Mouse (Mus musculus) monocyte, adult 5-6 weeks (primary cell): Measurements from ENCODE around the gene Lefty1. TPM values are rescaled to one million over a fixed set of nuclear protein-coding genes. Genes with fewer than 3 reads are reported as not detected.
"Not testable (repeated sequence)": the region's sequence is repeated elsewhere in the genome, so short reads cannot be mapped to it uniquely, and the experiment has no call there.

Experiments used
- ATAC-seq: fragments of 153-309, 156-312 bp; replicated peaks from 2 replicates; pipeline ENCODE4 v1.8.0; 2017; ENCODE audit warnings: mild to moderate bottlenecking; ENCODE audit not compliant: low TSS enrichment, insufficient number of reproducible peaks, severe bottlenecking, poor library complexity, low FRiP score
- total RNA-seq: library from RNA; stranded (forward); fragments of 200-1000, 200-491, 200-594 nt; gene quantifications from 3 replicates; pipeline ENCODE4 v1.2.3, GENCODE M21; 2017

Lefty1 gene
- total RNA-seq, 1 experiment from 2014 or later, result not detected

DNA sequence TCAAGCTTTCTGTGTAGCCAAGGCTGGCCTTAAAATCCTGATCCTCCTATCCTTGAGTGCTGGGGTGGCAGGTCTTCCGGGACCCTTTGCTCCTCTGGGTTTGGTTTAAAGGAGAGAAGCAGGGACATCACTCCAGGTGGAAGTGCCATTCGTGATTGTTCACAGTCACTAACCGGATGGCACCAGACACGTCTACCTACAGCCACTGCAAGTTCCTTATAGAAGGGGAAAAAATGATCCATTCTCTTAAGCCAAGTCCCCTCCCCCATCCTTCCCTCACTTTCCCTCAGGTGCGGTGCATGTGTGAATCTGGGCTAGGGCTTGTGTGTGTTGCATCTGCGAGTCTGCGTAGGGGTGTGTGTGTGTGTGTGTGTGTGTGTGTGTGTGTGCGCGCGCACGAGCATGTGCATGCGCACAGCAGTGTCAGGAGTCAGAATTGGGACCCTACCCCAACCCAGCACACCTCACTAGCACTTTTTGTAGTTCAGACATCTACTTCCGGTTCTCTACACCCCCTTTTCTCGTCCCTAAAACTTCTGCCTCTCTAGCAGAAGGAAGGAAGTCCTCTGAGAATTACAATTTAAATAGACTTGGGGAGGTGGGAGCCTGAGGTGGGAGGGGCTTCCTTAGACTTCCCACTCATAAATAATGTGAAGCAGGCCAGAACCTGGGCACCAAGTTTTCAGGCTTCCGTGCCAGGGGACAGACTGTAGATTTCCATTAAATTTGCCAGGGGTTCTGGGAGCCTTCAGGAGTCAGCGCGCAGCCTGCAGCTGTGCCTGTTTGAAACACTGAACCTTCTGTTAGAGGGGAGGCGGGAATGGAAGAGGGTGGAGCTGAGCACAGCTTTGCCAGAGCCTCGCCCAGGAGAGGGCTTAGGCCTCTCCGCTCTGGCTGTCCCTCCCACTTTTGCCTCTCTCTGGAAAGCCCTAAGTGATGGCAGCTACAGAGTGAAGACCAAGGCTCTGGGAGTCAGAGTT lies 10.5 kb downstream of the Lefty1 start:
- ATAC-seq, result no peak

DNA sequence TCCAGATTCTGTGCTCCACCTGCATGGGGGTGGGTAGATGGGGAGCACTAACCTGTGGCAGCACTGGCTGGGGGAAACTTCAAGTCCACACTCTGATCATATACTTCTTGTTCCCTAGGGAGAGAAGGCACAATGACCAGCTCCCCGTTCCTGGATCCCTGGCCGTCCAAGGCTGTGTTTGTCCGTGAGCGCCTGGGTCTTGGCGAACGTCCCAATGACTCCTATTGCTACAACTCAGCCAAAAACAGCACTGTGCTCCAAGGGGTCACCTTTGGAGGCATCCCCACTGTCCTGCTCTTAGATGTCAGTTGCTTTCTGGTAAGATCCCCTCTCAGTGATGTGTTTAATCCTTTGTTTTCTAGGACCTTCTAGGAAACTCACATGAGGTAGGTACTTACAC lies 11.6 kb downstream of the Lefty1 start:
- ATAC-seq, result no peak

- ATAC-seq, result no peak
Observed at GRCm38 (mm10) chr1:180952085-180952746, 17.4 kb downstream of the Lefty1 start.

GRCm38 (mm10) chr1:180952808-180953207 lies 18.0 kb downstream of the Lefty1 start:
- no peak for ATAC-seq

DNA sequence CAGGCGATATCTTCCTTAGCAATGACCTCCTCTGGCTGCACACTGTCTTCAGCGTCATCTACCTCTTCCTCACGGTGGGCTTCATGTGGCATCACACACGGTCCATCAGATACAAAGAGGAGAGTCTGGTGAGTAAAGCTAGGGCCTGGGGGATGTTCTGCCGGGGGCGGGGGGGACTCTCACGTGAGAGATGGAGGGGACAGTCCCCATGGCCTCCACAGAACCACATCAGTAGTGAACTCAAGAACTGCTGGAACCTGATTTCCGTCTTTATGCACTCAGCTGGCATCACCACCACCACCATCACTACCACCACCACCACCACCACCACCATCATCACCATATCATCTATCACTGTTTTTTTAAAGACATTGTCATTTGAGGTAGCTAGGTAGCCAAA lies 21.6 kb downstream of the Lefty1 start:
- ATAC-seq, result no peak

DNA sequence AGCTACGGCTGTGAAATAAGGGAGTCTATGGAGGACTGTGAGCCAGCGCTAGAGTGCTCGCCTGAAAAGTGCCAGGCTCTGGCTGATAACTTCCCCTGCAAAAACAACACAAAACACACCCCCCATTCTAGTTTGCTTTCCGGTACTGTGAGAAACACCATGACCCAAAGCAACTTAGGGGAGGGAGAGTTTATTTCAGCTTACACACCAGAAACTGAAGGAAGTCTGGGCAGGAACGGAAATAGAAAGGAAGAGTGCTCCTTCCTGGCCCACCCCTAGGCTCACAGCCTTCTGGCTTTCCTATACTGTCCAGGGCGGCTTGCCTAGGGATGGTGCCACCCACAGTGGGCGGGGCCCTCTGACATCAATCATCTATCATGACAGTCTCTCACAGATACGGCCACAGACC lies 22.2 kb downstream of the Lefty1 start:
- ATAC-seq, result no peak

DNA sequence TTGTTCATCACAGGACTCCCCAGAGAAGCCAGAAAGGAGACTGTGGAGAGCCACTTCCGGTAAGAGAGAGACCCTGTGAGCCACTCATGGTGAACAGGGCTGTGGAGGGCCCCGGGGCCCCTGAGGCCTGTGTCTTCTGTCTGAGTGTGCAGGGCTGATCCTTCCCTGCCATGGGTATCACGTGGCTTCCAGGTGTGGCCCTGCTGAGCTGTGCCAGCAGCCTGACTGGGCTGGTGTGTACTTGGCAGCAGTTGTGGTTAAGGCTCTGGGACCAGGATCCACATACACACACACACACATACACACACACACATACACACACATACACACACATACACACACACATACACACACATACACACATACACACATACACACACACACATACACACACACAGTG lies 23.2 kb downstream of the Lefty1 start:
- ATAC-seq, result no peak

DNA sequence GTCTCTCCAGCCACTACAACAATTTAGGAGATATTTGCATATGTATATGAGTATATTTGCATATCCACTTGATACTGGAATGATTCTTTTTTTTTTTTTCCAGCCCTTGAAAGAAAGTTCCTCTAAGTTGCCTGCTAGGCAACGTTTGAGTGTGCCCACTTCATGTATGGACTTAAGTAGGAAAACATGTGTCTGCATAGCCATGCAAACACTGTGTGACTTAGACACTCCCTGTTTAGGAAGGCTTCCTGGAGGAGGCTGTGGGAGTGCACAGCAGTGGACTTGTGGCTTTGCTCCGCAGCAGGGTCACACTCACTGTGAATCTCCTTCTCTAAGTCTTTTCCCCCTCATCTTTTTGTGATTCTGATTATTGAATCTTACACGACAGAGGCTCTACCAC lies 24.0 kb downstream of the Lefty1 start:
- ATAC-seq, result no peak

GRCm38 (mm10) chr1:180965786-180966185 lies 31.0 kb downstream of the Lefty1 start:
- no peak for ATAC-seq

GRCm38 (mm10) chr1:180966542-180966941 lies 31.7 kb downstream of the Lefty1 start:
- no peak for ATAC-seq

GRCm38 (mm10) chr1:180967261-180967660 lies 32.4 kb downstream of the Lefty1 start:
- ATAC-seq, result no peak

DNA sequence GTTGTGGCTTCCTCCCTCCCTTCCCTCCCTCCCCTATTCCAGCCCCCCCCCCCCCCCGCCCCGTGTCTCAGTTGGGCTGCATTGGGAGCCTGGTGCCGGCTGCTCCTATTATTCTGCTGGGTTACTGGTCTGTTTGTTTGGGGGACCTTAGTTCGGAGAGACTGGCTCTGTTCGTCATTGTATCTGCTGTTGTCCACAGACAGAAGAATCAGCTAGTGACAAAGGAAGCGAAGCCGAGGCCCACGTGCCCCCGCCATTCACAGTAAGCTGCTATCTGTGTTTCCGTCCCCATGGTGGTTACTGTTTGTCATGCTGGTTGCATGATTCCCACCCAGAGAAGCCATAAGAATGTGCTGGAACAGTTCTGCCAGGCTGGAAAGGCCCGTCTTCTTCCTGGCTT lies 38.1 kb downstream of the Lefty1 start:
- ATAC-seq, result no peak

- peak; percentile 35 for ATAC-seq
Observed at GRCm38 (mm10) chr1:180974126-180974746, 39.4 kb downstream of the Lefty1 start.

DNA sequence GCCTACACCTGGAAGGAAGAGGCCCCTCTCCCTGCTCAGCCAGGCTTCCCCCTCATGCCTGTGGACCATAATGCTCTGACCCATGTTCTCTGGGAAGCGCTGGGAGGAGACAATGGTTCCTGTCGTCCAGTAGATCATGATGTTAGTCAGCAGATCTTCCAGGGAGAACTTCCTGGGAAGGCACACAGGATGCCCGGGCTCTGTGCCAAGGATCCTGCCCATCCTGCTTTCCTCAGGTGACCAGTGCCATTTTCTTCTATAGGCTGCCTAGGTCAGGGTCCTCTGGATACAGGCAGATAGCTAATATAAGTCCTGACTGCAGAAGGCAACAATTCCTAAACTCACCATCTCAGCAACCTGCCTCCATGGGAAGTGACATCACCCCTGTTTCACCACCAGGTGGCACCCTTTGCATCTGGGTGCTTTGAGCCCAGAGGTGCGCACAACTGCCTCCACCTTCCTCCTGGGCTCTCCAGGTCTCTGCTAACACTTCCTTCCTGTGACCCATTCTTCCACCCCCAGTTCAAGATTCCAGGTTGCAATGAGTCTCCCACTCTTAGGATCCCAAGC lies 41.4 kb downstream of the Lefty1 start:
- ATAC-seq, result no peak; the same call in 1 of the 2 replicates

- ATAC-seq, result no peak
Observed at GRCm38 (mm10) chr1:180979484-180980251, 44.8 kb downstream of the Lefty1 start.

DNA sequence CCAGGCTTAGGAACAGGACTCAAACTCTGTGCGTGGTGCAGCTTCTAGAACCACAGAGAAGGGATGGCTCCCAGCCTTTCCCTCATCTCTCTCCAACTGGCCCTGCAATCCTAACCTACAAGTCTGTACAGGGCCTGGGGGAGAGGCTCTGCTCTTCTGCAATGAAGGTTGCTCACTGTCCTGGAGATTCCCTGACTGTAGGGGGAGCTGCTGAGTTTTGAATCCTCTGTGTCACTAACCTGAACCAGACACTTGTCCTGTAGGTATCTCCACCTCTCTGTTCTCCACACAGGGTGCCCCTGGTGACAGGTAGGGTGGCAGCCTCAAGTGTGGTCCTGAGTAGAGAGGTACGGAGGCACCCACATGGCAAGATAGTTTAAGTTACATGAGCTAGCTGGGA lies 45.6 kb downstream of the Lefty1 start:
- no peak for ATAC-seq

DNA sequence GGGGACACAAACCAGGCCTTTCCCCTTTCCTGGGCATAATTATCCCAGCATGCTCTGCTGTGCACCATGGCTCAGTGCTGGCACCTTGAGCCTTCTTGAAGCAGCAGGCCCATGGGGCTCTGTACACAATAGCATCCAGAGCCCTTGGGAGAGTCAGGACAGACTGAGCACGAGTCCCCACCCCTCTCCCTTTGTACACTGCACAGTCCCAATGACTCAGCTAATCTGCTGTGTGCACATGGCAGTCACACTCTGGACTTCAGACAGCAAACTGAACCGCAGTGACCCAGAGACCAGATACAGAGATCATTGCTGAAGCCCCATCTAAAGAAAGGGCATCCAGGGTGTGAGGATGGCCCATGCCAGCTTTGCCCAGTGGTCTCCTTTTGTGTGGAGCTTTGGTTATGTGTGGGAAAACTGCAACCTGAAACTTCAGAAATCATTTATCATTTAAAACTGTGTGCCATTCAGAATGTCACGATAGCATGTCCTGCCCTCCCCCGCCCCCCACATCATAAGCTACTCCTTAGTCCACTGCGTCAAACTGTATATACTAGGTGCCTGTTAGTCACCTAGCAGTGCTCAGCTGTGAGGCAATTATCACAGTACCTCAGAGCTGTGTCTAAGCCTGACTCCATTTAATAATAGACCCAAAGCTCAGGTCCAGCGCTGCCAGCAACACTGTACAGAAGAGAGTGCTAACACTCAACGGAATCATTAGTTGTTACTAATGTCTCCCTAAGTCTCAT lies 46.6 kb downstream of the Lefty1 start:
- ATAC-seq, result not testable (repeated sequence)

DNA sequence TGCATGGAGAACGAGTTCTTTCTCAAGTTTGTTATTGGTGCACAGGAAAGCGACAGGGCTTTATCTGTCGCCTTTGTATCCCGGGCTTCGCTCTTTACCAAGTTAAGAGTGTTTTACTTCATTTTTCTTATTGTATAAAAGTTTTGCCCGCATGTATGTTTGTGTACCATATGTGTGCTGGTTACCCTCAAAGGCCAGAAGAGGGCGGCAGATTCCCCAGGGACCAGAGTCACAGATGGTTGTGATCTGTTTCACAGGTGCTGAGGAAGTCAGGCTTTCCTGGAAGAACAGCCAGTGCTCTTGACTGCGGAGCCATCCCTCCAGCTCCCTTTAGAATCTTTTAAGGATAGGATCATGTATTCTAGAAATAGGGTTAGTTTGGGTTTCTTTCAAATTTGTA lies 51.9 kb downstream of the Lefty1 start:
- no peak for ATAC-seq
